Mouse (Mus musculus): Measurements from ENCODE around the gene Mllt6. TPM values are rescaled to one million over a fixed set of nuclear protein-coding genes. Genes with fewer than 3 reads are reported as not detected.

Gene Mllt6
- total RNA-seq, 2 experiments from 2014 or later: 5.4 to 6.1 TPM

Other genes starting within 250 kb of the Mllt6 start
- gene Arhgap23, start 247.9 kb upstream of the Mllt6 start, total RNA-seq (2014; fragmentation: Nextera tagmentation): 18.4 and 22.3 TPM in 2 replicates
- gene Arhgap23, start 247.9 kb upstream of the Mllt6 start, total RNA-seq (2017): 3.9 and 14.5 TPM in 2 replicates
- not detected in 2 replicates for gene 4933428G20Rik, start 163.1 kb upstream of the Mllt6 start, total RNA-seq (2014; fragmentation: Nextera tagmentation)
- not detected in 2 replicates for gene 4933428G20Rik, start 163.1 kb upstream of the Mllt6 start, total RNA-seq (2017)
- gene Srcin1, start 87.2 kb upstream of the Mllt6 start, total RNA-seq (2014; fragmentation: Nextera tagmentation): not detected in 2 replicates
- not detected in 2 replicates for gene Srcin1, start 87.2 kb upstream of the Mllt6 start, total RNA-seq (2017)
- gene Epop, start 33.7 kb upstream of the Mllt6 start, total RNA-seq (2014; fragmentation: Nextera tagmentation): 2.6 and 2.9 TPM in 2 replicates
- 0.61 and 2.6 TPM in 2 replicates for gene Epop, start 33.7 kb upstream of the Mllt6 start, total RNA-seq (2017)
- gene Cisd3, start 22.4 kb downstream of the Mllt6 start, total RNA-seq (2014; fragmentation: Nextera tagmentation): 10.1 TPM in 1 of 2 replicates, not detected in the other
- gene Cisd3, start 22.4 kb downstream of the Mllt6 start, total RNA-seq (2017): 15.9 TPM in 1 of 2 replicates, not detected in the other
- gene Pcgf2, start 37.1 kb downstream of the Mllt6 start, total RNA-seq (2014; fragmentation: Nextera tagmentation): 6.8 and 19.0 TPM in 2 replicates
- gene Pcgf2, start 37.1 kb downstream of the Mllt6 start, total RNA-seq (2017): 0.23 and 0.28 TPM in 2 replicates
- gene Psmb3, start 40.0 kb downstream of the Mllt6 start, total RNA-seq (2014; fragmentation: Nextera tagmentation): 226 and 360 TPM in 2 replicates
- gene Psmb3, start 40.0 kb downstream of the Mllt6 start, total RNA-seq (2017): 171 and 175 TPM in 2 replicates
- 26.4 and 28.6 TPM in 2 replicates for gene Pip4k2b, start 81.3 kb downstream of the Mllt6 start, total RNA-seq (2014; fragmentation: Nextera tagmentation)
- gene Pip4k2b, start 81.3 kb downstream of the Mllt6 start, total RNA-seq (2017): 24.3 and 26.6 TPM in 2 replicates
- 17.7 and 18.9 TPM in 2 replicates for gene Cwc25, start 103.1 kb downstream of the Mllt6 start, total RNA-seq (2014; fragmentation: Nextera tagmentation)
- gene Cwc25, start 103.1 kb downstream of the Mllt6 start, total RNA-seq (2017): 20.4 and 23.3 TPM in 2 replicates
- gene 1700001P01Rik, start 112.5 kb downstream of the Mllt6 start, total RNA-seq (2014; fragmentation: Nextera tagmentation): 0.89 TPM in 1 of 2 replicates, not detected in the other
- 2.4 TPM in 1 of 2 replicates, not detected in the other for gene 1700001P01Rik, start 112.5 kb downstream of the Mllt6 start, total RNA-seq (2017)
- 2,091 and 2,156 TPM in 2 replicates for gene Rpl23, start 119.0 kb downstream of the Mllt6 start, total RNA-seq (2014; fragmentation: Nextera tagmentation)
- gene Rpl23, start 119.0 kb downstream of the Mllt6 start, total RNA-seq (2017): 1,518 and 2,802 TPM in 2 replicates
- 15.7 and 20.4 TPM in 2 replicates for gene Lasp1, start 135.6 kb downstream of the Mllt6 start, total RNA-seq (2014; fragmentation: Nextera tagmentation)
- gene Lasp1, start 135.6 kb downstream of the Mllt6 start, total RNA-seq (2017): 56.3 and 63.5 TPM in 2 replicates
- 0.45 and 1.7 TPM in 2 replicates for gene B230217C12Rik, start 177.4 kb downstream of the Mllt6 start, total RNA-seq (2014; fragmentation: Nextera tagmentation)
- 0.91 TPM in 1 of 2 replicates, not detected in the other for gene B230217C12Rik, start 177.4 kb downstream of the Mllt6 start, total RNA-seq (2017)
- gene Fbxo47, start 220.7 kb downstream of the Mllt6 start, total RNA-seq (2014; fragmentation: Nextera tagmentation): 0.54 and 3.2 TPM in 2 replicates
- 0.53 and 0.56 TPM in 2 replicates for gene Fbxo47, start 220.7 kb downstream of the Mllt6 start, total RNA-seq (2017)